Mouse (Mus musculus) small intestine, adult 2 months (tissue): ENCODE results near the gene Pam16.

Experiments used
- CTCF ChIP-seq: fragments of 200-500 bp; IDR thresholded peaks from 2 replicates; pipeline ENCODE4 v1.5.1; 2012; ENCODE audit warnings: low read depth, mild to moderate bottlenecking, control low read depth, inconsistent platforms, low read length, moderate library complexity, mixed read lengths; ENCODE audit not compliant: insufficient replicate concordance, insufficient read length; ENCODE audit errors: extremely low read depth
- POLR2A ChIP-seq: fragments of 200-500 bp; IDR thresholded peaks from 2 replicates; pipeline ENCODE4 v1.6.1; 2012; ENCODE audit warnings: low read depth, mild to moderate bottlenecking, control low read depth, inconsistent platforms, low read length, moderate library complexity

- TF ChIP-seq POLR2A (peak; percentile 45; the same call in 1 of the 2 replicates), CTCF (no peak)
These were observed at the start of gene Pam16 for GRCm38 (mm10) chr16:4624481-4625110.
